Mouse (Mus musculus) midbrain, embryonic 13.5 days (tissue): ENCODE measurements around the gene Selenos. TPM values are rescaled to one million over a fixed set of nuclear protein-coding genes. Genes with fewer than 3 reads are reported as not detected.
"Not testable (repeated sequence)": the region's sequence is repeated elsewhere in the genome, so short reads cannot be mapped to it uniquely, and the experiment has no call there.

Source experiments
- ATAC-seq: fragments of 200-750 bp; cut with Nextera tagmentation; 2 replicates; pipeline ENCODE4 v1.8.0; 2017; ENCODE audit warnings: mild to moderate bottlenecking, moderate TSS enrichment, moderate library complexity
- H3K27ac ChIP-seq: fragments of 300-500 bp; sonication (generic); 2 replicates; pipeline ENCODE4 v1.5.1; 2015; ENCODE audit warnings: inconsistent platforms, mild to moderate bottlenecking, moderate library complexity
- H3K27me3 ChIP-seq: fragments of 300-500 bp; sonication (generic); 2 replicates; pipeline ENCODE4 v1.6.1; 2015; ENCODE audit warnings: mild to moderate bottlenecking, inconsistent platforms
- H3K36me3 ChIP-seq: fragments of 300-500 bp; sonication (generic); 2 replicates; pipeline ENCODE4 v1.6.1; 2015; ENCODE audit warnings: mild to moderate bottlenecking, inconsistent platforms
- H3K4me1 ChIP-seq: fragments of 300-500 bp; sonication (generic); replicated peaks from 2 replicates; pipeline ENCODE4 v1.6.1; 2015; ENCODE audit warnings: inconsistent platforms
- H3K4me2 ChIP-seq: fragments of 300-500 bp; sonication (generic); replicated peaks from 2 replicates; pipeline ENCODE4 v1.6.1; 2015; ENCODE audit warnings: moderate library complexity, mild to moderate bottlenecking, inconsistent platforms
- H3K4me3 ChIP-seq: fragments of 300-500 bp; sonication (generic); replicated peaks from 2 replicates; pipeline ENCODE4 v1.5.1; 2015; ENCODE audit warnings: mild to moderate bottlenecking, inconsistent platforms
- H3K9ac ChIP-seq: fragments of 300-500 bp; sonication (generic); replicated peaks from 2 replicates; pipeline ENCODE4 v1.6.1; 2015; ENCODE audit warnings: mild to moderate bottlenecking, inconsistent platforms
- H3K9me3 ChIP-seq: fragments of 300-500 bp; sonication (generic); 2 replicates; pipeline ENCODE4 v1.6.1; 2016; ENCODE audit warnings: mild to moderate bottlenecking, inconsistent platforms
- WGBS: fragments of 180-500 bp; shearing (Covaris S2); methylation state at CpG from one replicate; pipeline ENCODE4 v1.1.7; 2015; 5-methylcytosine and 5-hydroxymethylcytosine counted together
- polyA plus RNA-seq: library from polyadenylated mRNA; unstranded; fragments of >200 nt; fragmentation: Nextera tagmentation; extraction: Ambion mirVana; gene quantifications from 2 replicates; pipeline ENCODE4 v1.2.1, GENCODE M21; 2015

Selenos gene
- polyA plus RNA-seq, 1 experiment from 2014 or later: 79.1 TPM

- 90% methylated on average over 4 of the region's 4 CpGs for whole genome bisulfite sequencing
- H3K36me3 ChIP-seq: no peaks in the 10 kb centered on the region
- no peak for ATAC-seq
- no peak overlapping the region for H3K9ac ChIP-seq
- H3K4me2 ChIP-seq: no peak overlapping the region
- H3K27me3 ChIP-seq: peaks cover 4% of the 10 kb centered on the region; the same call in 1 of the 2 replicates
- no peak overlapping the region for H3K4me3 ChIP-seq
- no peak overlapping the region for H3K27ac ChIP-seq
- H3K9me3 ChIP-seq: no peaks in the 10 kb centered on the region
- no peaks in the 10 kb centered on the region for H3K4me1 ChIP-seq
These were observed 25.4 kb upstream of the Selenos start for GRCm38 (mm10) chr7:66053946-66054483.

GRCm38 (mm10) chr7:66055356-66055755, 24.1 kb upstream of the Selenos start:
- H3K27ac ChIP-seq, H3K4me3 ChIP-seq, H3K9ac ChIP-seq, H3K27me3 ChIP-seq, H3K9me3 ChIP-seq, H3K4me1 ChIP-seq, H3K36me3 ChIP-seq, H3K4me2 ChIP-seq, ATAC-seq: not testable (repeated sequence)
- WGBS: 19% methylated on average over 2 of the region's 2 CpGs

GRCm38 (mm10) chr7:66058703-66059102, 20.7 kb upstream of the Selenos start, which contains the start of gene Snrpa1:
Gene Snrpa1 (plus strand): TSS chr7:66059003.
- H3K4me3 ChIP-seq: peak within 1 kb of the TSS; percentile 97
- WGBS: 82% methylated on average over 1 of the region's 1 CpGs
- H3K4me2 ChIP-seq: peak within 1 kb of the TSS; percentile 87
- no peaks in the 10 kb centered on the region for H3K9me3 ChIP-seq
- peaks cover 4% of the 10 kb centered on the region; the same call in 1 of the 2 replicates for H3K27me3 ChIP-seq
- H3K9ac ChIP-seq: peak within 1 kb of the TSS; percentile 96; the same call in 1 of the 2 replicates
- no peak for ATAC-seq
- no peak within 1 kb of the TSS for H3K27ac ChIP-seq
- H3K4me1 ChIP-seq: peaks cover 19% of the 10 kb centered on the region
- H3K36me3 ChIP-seq: peaks cover 8% of the 10 kb centered on the region

GRCm38 (mm10) chr7:66060066-66060956, 19.1 kb upstream of the Selenos start:
- Histone ChIP-seq H3K4me2 (peak overlapping the region; percentile 87), H3K27ac (peak overlapping the region; percentile 74), H3K27me3 (peaks cover 4% of the 10 kb centered on the region; the same call in 1 of the 2 replicates), H3K4me3 (peak overlapping the region; percentile 97), H3K9ac (peak overlapping the region; percentile 96), H3K4me1 (peaks cover 19% of the 10 kb centered on the region), H3K36me3 (peaks cover 19% of the 10 kb centered on the region), H3K9me3 (no peaks in the 10 kb centered on the region)
- ATAC-seq: peak; percentile 98
- WGBS: under 1% methylated on average over 64 of the region's 64 CpGs

- peak overlapping the region; percentile 96 for H3K9ac ChIP-seq
- peaks cover 4% of the 10 kb centered on the region; the same call in 1 of the 2 replicates for H3K27me3 ChIP-seq
- peak overlapping the region; percentile 87 for H3K4me2 ChIP-seq
- H3K9me3 ChIP-seq: no peaks in the 10 kb centered on the region
- H3K4me1 ChIP-seq: peaks cover 19% of the 10 kb centered on the region
- no peak overlapping the region for H3K27ac ChIP-seq
- no peak for ATAC-seq
- WGBS: 2% methylated on average over 14 of the region's 14 CpGs
- H3K4me3 ChIP-seq: peak overlapping the region; percentile 97
- peaks cover 24% of the 10 kb centered on the region for H3K36me3 ChIP-seq
These were observed 18.4 kb upstream of the Selenos start for GRCm38 (mm10) chr7:66061057-66061456.

GRCm38 (mm10) chr7:66076411-66076810, 3.0 kb upstream of the Selenos start:
- Histone ChIP-seq H3K9ac (no peak overlapping the region), H3K36me3 (peaks cover 53% of the 10 kb centered on the region), H3K4me2 (no peak overlapping the region), H3K27ac (no peak overlapping the region), H3K4me3 (no peak overlapping the region), H3K9me3 (no peaks in the 10 kb centered on the region), H3K27me3 (no peaks in the 10 kb centered on the region), H3K4me1 (peaks cover 21% of the 10 kb centered on the region)
- WGBS: 89% methylated on average over 2 of the region's 2 CpGs
- ATAC-seq: no peak

GRCm38 (mm10) chr7:66080231-66080613, 773 bp downstream of the Selenos start:
- peak overlapping the region; percentile 89 for H3K4me3 ChIP-seq
- no peak for ATAC-seq
- peak overlapping the region; percentile 80; the same call in 1 of the 2 replicates for H3K27ac ChIP-seq

GRCm38 (mm10) chr7:66083757-66084156, 4.3 kb downstream of the Selenos start:
- Histone ChIP-seq H3K9ac (no peak overlapping the region), H3K4me3 (no peak overlapping the region), H3K36me3 (peaks cover 61% of the 10 kb centered on the region), H3K4me2 (no peak overlapping the region), H3K4me1 (peaks cover 24% of the 10 kb centered on the region), H3K27ac (no peak overlapping the region), H3K9me3 (no peaks in the 10 kb centered on the region), H3K27me3 (no peaks in the 10 kb centered on the region)
- WGBS: 87% methylated on average over 6 of the region's 6 CpGs
- ATAC-seq: no peak

More at GRCm38 (mm10) chr7:66080231-66080613, 773 bp downstream of the Selenos start:
- Histone ChIP-seq H3K4me2 (peak overlapping the region; percentile 91), H3K36me3 (peaks cover 45% of the 10 kb centered on the region), H3K27me3 (no peaks in the 10 kb centered on the region), H3K9ac (peak overlapping the region; percentile 77), H3K4me1 (peaks cover 25% of the 10 kb centered on the region), H3K9me3 (no peaks in the 10 kb centered on the region)
- WGBS: 40% methylated on average over 5 of the region's 5 CpGs

GRCm38 (mm10) chr7:66084546-66084945, 5.1 kb downstream of the Selenos start:
- no peak for ATAC-seq
- H3K4me1 ChIP-seq: peaks cover 20% of the 10 kb centered on the region
- H3K36me3 ChIP-seq: peaks cover 67% of the 10 kb centered on the region
- WGBS: 91% methylated on average over 7 of the region's 7 CpGs
- no peak overlapping the region for H3K27ac ChIP-seq
- no peaks in the 10 kb centered on the region for H3K9me3 ChIP-seq
- H3K9ac ChIP-seq: no peak overlapping the region
- no peak overlapping the region for H3K4me2 ChIP-seq
- H3K27me3 ChIP-seq: no peaks in the 10 kb centered on the region
- no peak overlapping the region for H3K4me3 ChIP-seq

- Histone ChIP-seq H3K36me3 (peaks cover 95% of the 10 kb centered on the region), H3K27ac (no peak overlapping the region), H3K9me3 (no peaks in the 10 kb centered on the region), H3K9ac (no peak overlapping the region), H3K4me1 (no peaks in the 10 kb centered on the region), H3K27me3 (no peaks in the 10 kb centered on the region), H3K4me2 (no peak overlapping the region), H3K4me3 (no peak overlapping the region)
- ATAC-seq: no peak
- 91% methylated on average over 4 of the region's 4 CpGs for whole genome bisulfite sequencing
These were observed 8.2 kb downstream of the Selenos start for GRCm38 (mm10) chr7:66087652-66088051.

GRCm38 (mm10) chr7:66088077-66088476, 8.6 kb downstream of the Selenos start:
- Histone ChIP-seq H3K36me3 (peaks cover 93% of the 10 kb centered on the region), H3K4me1 (no peaks in the 10 kb centered on the region)
- WGBS: 92% methylated on average over 2 of the region's 2 CpGs

GRCm38 (mm10) chr7:66090676-66091190, 11.3 kb downstream of the Selenos start:
- Histone ChIP-seq H3K27me3 (no peaks in the 10 kb centered on the region), H3K4me2 (no peak overlapping the region), H3K9ac (no peak overlapping the region), H3K4me3 (no peak overlapping the region), H3K36me3 (peaks cover 74% of the 10 kb centered on the region), H3K4me1 (no peaks in the 10 kb centered on the region), H3K27ac (no peak overlapping the region), H3K9me3 (no peaks in the 10 kb centered on the region)
- WGBS: 81% methylated on average over 11 of the region's 11 CpGs
- ATAC-seq: no peak

More at GRCm38 (mm10) chr7:66088077-66088476, 8.6 kb downstream of the Selenos start:
- Histone ChIP-seq H3K9ac (no peak overlapping the region), H3K9me3 (no peaks in the 10 kb centered on the region), H3K4me3 (no peak overlapping the region), H3K4me2 (no peak overlapping the region), H3K27me3 (no peaks in the 10 kb centered on the region), H3K27ac (no peak overlapping the region)
- ATAC-seq: no peak
